Mouse (Mus musculus) thymus, adult 2 months (tissue): ENCODE measurements around the gene Eif3g.

Experiments used
- CTCF ChIP-seq: fragments of 200-500 bp; IDR thresholded peaks from 2 replicates; pipeline ENCODE4 v1.5.1; 2012; ENCODE audit warnings: mild to moderate bottlenecking, control low read depth, low read length, moderate library complexity, borderline replicate concordance; ENCODE audit not compliant: control insufficient read depth, poor library complexity, insufficient read depth; ENCODE audit errors: extremely low read depth
- POLR2A ChIP-seq: fragments of 200-500 bp; IDR thresholded peaks from 2 replicates; pipeline ENCODE4 v1.6.1; 2012; ENCODE audit warnings: mild to moderate bottlenecking, low read length, control low read depth, moderate library complexity; ENCODE audit not compliant: control insufficient read depth, poor library complexity, insufficient read depth; ENCODE audit errors: extremely low read depth

DNA sequence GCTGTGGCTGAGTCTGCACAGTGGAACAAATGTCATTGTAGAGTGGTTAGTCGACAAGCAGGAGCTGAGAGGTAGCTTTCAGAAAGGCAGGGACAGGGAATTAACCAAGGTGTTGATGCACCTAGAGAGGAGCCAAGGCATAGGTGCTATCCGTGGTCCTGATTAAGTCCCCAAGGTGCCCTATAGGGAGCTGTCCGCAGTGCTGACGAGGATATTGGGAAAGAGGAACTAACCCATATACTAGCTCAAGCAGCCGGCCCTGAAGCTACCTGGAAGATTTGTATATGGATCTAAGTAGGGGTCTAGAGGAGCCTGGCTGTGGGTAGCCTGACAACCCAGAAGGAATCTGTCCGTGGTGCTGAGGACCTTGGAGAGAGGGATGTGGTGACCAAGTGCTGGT lies 41.3 kb downstream of the Eif3g start:
- no peak for TF ChIP-seq CTCF
- no peak for TF ChIP-seq POLR2A
